ENCODE assay signal across 8 mouse cellular contexts in the genomic region with DNA sequence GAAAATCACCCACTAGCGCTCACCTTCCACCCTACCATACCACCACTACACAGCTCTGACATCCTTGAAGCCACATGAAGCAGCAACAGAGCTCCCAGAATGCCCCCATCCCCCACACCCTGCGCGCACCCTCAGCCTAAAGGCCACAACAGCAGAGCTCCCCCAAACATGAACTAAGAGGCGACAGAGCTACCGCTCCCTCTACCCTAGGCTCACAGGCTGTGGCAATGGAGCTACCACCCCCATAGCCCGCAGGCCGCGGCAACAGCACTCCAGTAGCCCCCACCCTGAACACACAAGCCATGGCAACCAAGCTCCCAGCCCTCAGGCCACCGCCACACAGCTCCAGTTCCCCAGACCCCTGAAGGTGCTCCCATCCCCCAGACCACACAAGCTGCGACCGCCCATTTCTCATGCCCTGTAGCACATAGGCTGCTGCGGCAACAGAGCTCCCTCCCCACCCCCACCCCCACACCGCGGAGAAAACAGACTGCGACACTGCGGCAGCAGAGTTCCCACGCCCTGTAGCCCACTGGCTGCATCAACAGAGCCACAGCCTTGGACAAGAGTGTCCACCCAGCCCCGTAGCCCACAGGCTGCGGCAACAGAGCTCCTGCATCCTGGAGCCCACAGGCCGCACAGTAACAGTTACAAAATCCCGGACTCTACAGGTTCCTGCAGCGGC. TPM values are rescaled to one million over a fixed set of nuclear protein-coding genes. Genes with fewer than 3 reads are reported as not detected.
A peak's percentile ranks its signal among the peaks of the same experiment; 100 is the strongest.
DNase-seq lines count a peak whose midpoint lies in the region; ATAC-seq and TF ChIP-seq lines count a peak whose summit lies in the region.

No protein-coding gene starts in this region.

- no peak for DNase-seq in spleen, adult 2 months (ENCODE audit: low read depth in 1 of 2, low spot score in 2 of 2)
- no peak for DNase-seq in spleen, adult 12 weeks (ENCODE audit: low spot score)
- DNase-seq in cerebellum, postnatal 36 days: peak; percentile 32 to 50
- DNase-seq in gastrocnemius, postnatal 4 days (ENCODE audit: low spot score in 2 of 2): peak; percentile 8 to 15
- DNase-seq in kidney, adult 2 months: peak; percentile 19
- DNase-seq in limb, embryonic 10.5 days (ENCODE audit: low spot score): peak; percentile 76
- peak; percentile 62 for DNase-seq in thymus, postnatal 4 days

- TF ChIP-seq POLR2A in spleen, adult 2 months (IDR thresholded peaks at IDR 0.05; ENCODE audit: low read depth, low read length): no peak
- no peak for TF ChIP-seq POLR2A in kidney, adult 2 months (IDR thresholded peaks at IDR 0.05; ENCODE audit: low read depth, low read length)

- peaks cover 13% of the 10 kb centered on the region; the same call in 1 of the 2 replicates for H3K9me3 ChIP-seq in limb, embryonic 10.5 days (replicated peaks)
- H3K9me3 ChIP-seq in midbrain, embryonic 16.5 days (replicated peaks; ENCODE audit: control insufficient read depth, low read length, poor library complexity, severe bottlenecking): peaks cover 7% of the 10 kb centered on the region

- H3K27ac ChIP-seq in spleen, adult 2 months (ENCODE audit: insufficient read depth, low read length): no peak overlapping the region
- H3K27ac ChIP-seq in kidney, adult 2 months (ENCODE audit: insufficient read depth, low read depth, low read length): no peak overlapping the region
- H3K27ac ChIP-seq in limb, embryonic 10.5 days: peak overlapping the region; percentile 82
- H3K27ac ChIP-seq in midbrain, embryonic 16.5 days (ENCODE audit: low read length): peak overlapping the region; percentile 90

- TF ChIP-seq CTCF in spleen, adult 2 months (IDR thresholded peaks at IDR 0.05; ENCODE audit: extremely low read depth, insufficient read depth, insufficient read length, insufficient replicate concordance): no peak
- TF ChIP-seq CTCF in kidney, adult 2 months (conservative IDR thresholded peaks at IDR 0.05; ENCODE audit: insufficient read depth, insufficient read length, low read depth, low read length): no peak

- ATAC-seq in midbrain, embryonic 16.5 days: peak; percentile 81

- H3K9ac ChIP-seq in midbrain, embryonic 16.5 days (ENCODE audit: low read depth, low read length): peak overlapping the region; percentile 79

- peak overlapping the region; percentile 52 for H3K4me2 ChIP-seq in midbrain, embryonic 16.5 days (ENCODE audit: low read length)

- 54% methylated on average over 22 of the region's 22 CpGs for WGBS in spleen, adult 2 months
- 44% methylated on average over 22 of the region's 22 CpGs for WGBS in kidney, adult 2 months
- WGBS in limb, embryonic 10.5 days: 45% methylated on average over 22 of the region's 22 CpGs
- 42% methylated on average over 22 of the region's 22 CpGs for WGBS in midbrain, embryonic 16.5 days

- H3K36me3 ChIP-seq in spleen, adult 2 months (ENCODE audit: control insufficient read depth, insufficient read depth, low read length): no peaks in the 10 kb centered on the region
- H3K36me3 ChIP-seq in kidney, adult 2 months (ENCODE audit: control insufficient read depth, insufficient read depth, low read length): no peaks in the 10 kb centered on the region
- no peaks in the 10 kb centered on the region for H3K36me3 ChIP-seq in limb, embryonic 10.5 days
- H3K36me3 ChIP-seq in midbrain, embryonic 16.5 days (ENCODE audit: control insufficient read depth, insufficient read depth, low read length): no peaks in the 10 kb centered on the region

- peak overlapping the region; percentile 30 for H3K4me3 ChIP-seq in spleen, adult 2 months (ENCODE audit: extremely low read depth, insufficient read depth, insufficient read length)
- H3K4me3 ChIP-seq in kidney, adult 2 months (ENCODE audit: insufficient read depth, low read depth, low read length): peak overlapping the region; percentile 86
- H3K4me3 ChIP-seq in limb, embryonic 10.5 days: peak overlapping the region; percentile 61
- peak overlapping the region; percentile 60 for H3K4me3 ChIP-seq in midbrain, embryonic 16.5 days (ENCODE audit: low read depth, low read length)

- no peaks in the 10 kb centered on the region for H3K4me1 ChIP-seq in spleen, adult 2 months (ENCODE audit: control insufficient read depth, insufficient read depth, insufficient read length)
- no peaks in the 10 kb centered on the region for H3K4me1 ChIP-seq in kidney, adult 2 months (ENCODE audit: control insufficient read depth, insufficient read depth, low read length)
- no peaks in the 10 kb centered on the region; the same call in 1 of the 2 replicates for H3K4me1 ChIP-seq in limb, embryonic 10.5 days
- H3K4me1 ChIP-seq in midbrain, embryonic 16.5 days (ENCODE audit: control insufficient read depth, insufficient read depth, low read length): peaks cover 3% of the 10 kb centered on the region; the same call in 1 of the 2 replicates

- no peaks in the 10 kb centered on the region for H3K27me3 ChIP-seq in spleen, adult 2 months (ENCODE audit: control insufficient read depth, insufficient read depth, low read length)
- no peaks in the 10 kb centered on the region for H3K27me3 ChIP-seq in kidney, adult 2 months (replicated peaks; ENCODE audit: control insufficient read depth, insufficient read depth, low read length)
- no peaks in the 10 kb centered on the region for H3K27me3 ChIP-seq in limb, embryonic 10.5 days (ENCODE audit: low read depth, poor library complexity, severe bottlenecking)
- no peaks in the 10 kb centered on the region for H3K27me3 ChIP-seq in midbrain, embryonic 16.5 days (ENCODE audit: control insufficient read depth, insufficient read depth, low read depth, low read length)

RNA-seq across cellular contexts. Expression of a gene that starts 0.8 kb away (rescaled TPM):
- not detected in 2 replicates for polyA plus RNA-seq in spleen, adult 2 months (2012; rRNA removed)
- total RNA-seq in gastrocnemius, postnatal 4 days (2021): 10 to 100 TPM; 46.0 to 47.7 TPM
- not detected in 2 replicates for polyA plus RNA-seq in kidney, adult 2 months (2012; rRNA removed)
- 47.1 and 58.8 TPM in 2 replicates for polyA plus RNA-seq in limb, embryonic 10.5 days (2016; fragmentation: Nextera tagmentation; extraction: Ambion mirVana)
- polyA plus RNA-seq in midbrain, embryonic 16.5 days (2015; fragmentation: Nextera tagmentation; extraction: Ambion mirVana): 769 and 850 TPM in 2 replicates

RNA-seq across cellular contexts. Expression of a gene that starts 0.8 kb away (rescaled TPM):
- polyA plus RNA-seq in spleen, adult 2 months (2012; rRNA removed): 0.06 and 1.2 TPM in 2 replicates
- total RNA-seq in gastrocnemius, postnatal 4 days (2021): 1 to 10 TPM; 1.4 to 1.7 TPM
- polyA plus RNA-seq in kidney, adult 2 months (2012; rRNA removed): 0.30 and 0.33 TPM in 2 replicates
- polyA plus RNA-seq in limb, embryonic 10.5 days (2016; fragmentation: Nextera tagmentation; extraction: Ambion mirVana): 0.78 and 1.2 TPM in 2 replicates
- polyA plus RNA-seq in midbrain, embryonic 16.5 days (2015; fragmentation: Nextera tagmentation; extraction: Ambion mirVana): 3.1 and 3.6 TPM in 2 replicates

Comparison
In these comparisons a context has a peak if more than half of its experiments do, and no peak if none do; other contexts are left out.
1. DNase-seq: peak in cerebellum, postnatal 36 days (2 of 2), gastrocnemius, postnatal 4 days (2 of 2), kidney, adult 2 months (single experiment), limb, embryonic 10.5 days (single experiment) and thymus, postnatal 4 days (single experiment); none in spleen, adult 2 months (0 of 2) and spleen, adult 12 weeks (single experiment).
2. H3K27ac ChIP-seq: peak in limb, embryonic 10.5 days (single experiment) and midbrain, embryonic 16.5 days (single experiment); none in spleen, adult 2 months (single experiment) and kidney, adult 2 months (single experiment).
3. H3K4me3 ChIP-seq: peak in every context shown above with its lines; median percentile 86 in kidney, adult 2 months; 61 in limb, embryonic 10.5 days; 60 in midbrain, embryonic 16.5 days; 30 in spleen, adult 2 months.
4. RNA of a gene that starts 0.8 kb away (polyA plus RNA-seq): 769 to 850 TPM in midbrain, embryonic 16.5 days and 47.1 to 58.8 TPM in limb, embryonic 10.5 days; not detected in spleen, adult 2 months and not detected in kidney, adult 2 months; every median in the first group is over 10 times any median in the second.